Mouse (Mus musculus): ENCODE results near the gene Nin.

DNA sequence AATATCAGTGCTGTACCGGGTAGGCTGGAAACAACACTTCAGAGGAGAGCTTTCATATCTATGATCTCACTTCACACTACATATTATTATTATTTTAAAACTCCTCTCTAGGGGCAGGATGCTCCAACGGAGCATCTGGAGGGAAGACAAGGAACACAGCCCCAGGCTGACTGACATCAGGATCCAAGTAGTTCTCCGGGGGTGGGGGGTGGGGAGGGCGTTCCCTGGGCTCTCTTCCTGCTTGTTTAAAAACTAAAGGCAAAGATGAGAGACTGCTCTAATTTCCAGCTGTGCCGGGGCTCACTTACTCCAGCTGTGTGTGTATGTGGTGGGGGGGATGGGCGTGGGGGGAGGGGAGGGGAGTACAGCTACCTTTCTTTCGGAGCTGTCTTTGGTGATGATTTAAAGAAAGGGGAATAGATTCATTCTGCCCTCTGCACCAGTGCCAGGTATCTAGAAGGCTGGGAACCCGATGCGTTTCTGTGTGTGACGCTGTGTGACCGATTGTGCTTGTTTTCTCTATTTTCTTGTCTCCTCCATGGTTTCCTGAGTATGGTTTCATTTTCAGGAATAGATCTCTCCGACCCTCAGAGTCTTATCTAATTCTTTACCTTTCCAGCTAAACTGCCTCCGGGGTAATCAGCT is 34.6 kb upstream of the Nin start:
- no peak for TF ChIP-seq USF1 (IDR thresholded peaks at IDR 0.05; ENCODE audit: low read depth)
- TF ChIP-seq CTCF (IDR thresholded peaks at IDR 0.05; ENCODE audit: control insufficient read depth, insufficient read depth, insufficient read length) = no peak
